Mouse (Mus musculus): ENCODE measurements around the gene 4930524B15Rik. TPM values are rescaled to one million over a fixed set of nuclear protein-coding genes. Genes with fewer than 3 reads are reported as not detected.

4930524B15Rik gene
- polyA plus RNA-seq, 1 experiment from 2014 or later = 0.08 TPM

DNA sequence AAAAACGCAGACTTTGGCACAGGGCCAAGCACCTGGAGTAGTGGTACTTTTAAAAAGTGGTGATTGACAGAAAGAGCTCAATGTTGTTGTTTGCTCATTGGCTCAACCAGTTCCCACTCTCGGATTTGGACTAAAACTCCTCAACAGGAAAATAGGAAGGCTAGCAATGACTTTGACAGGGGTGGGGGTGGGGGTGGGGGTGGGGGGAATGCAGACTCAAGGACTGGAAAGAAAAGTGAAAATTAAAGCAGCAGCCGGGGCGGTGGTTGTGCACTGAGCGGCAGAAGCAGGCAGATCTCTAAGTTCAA is 45.2 kb downstream of the 4930524B15Rik start:
- Histone ChIP-seq H3K4me2 (replicated peaks; ENCODE audit: low read depth) (no peak overlapping the region), H3K27me3 (ENCODE audit: control insufficient read depth, insufficient read depth, low read length) (no peaks in the 10 kb centered on the region), H3K9me3 (ENCODE audit: control insufficient read depth, low read length) (no peaks in the 10 kb centered on the region), H3K4me1 (replicated peaks; ENCODE audit: control insufficient read depth, insufficient read depth) (no peaks in the 10 kb centered on the region), H3K4me3 (ENCODE audit: low read depth, low read length) (no peak overlapping the region), H3K27ac (replicated peaks) (no peak overlapping the region), H3K9ac (ENCODE audit: low read length) (no peak overlapping the region), H3K36me3 (ENCODE audit: control insufficient read depth, insufficient read depth, low read length) (no peaks in the 10 kb centered on the region)
- TF ChIP-seq CTCF (IDR thresholded peaks at IDR 0.05; ENCODE audit: low read depth) (no peak), EP300 (optimal IDR thresholded peaks at IDR 0.05) (no peak)
- WGBS = 62% methylated on average over 5 of the region's 5 CpGs
- no peak for ATAC-seq (ENCODE audit: low FRiP score, low TSS enrichment)
- no peak for DNase-seq (ENCODE audit: low spot score)

DNA sequence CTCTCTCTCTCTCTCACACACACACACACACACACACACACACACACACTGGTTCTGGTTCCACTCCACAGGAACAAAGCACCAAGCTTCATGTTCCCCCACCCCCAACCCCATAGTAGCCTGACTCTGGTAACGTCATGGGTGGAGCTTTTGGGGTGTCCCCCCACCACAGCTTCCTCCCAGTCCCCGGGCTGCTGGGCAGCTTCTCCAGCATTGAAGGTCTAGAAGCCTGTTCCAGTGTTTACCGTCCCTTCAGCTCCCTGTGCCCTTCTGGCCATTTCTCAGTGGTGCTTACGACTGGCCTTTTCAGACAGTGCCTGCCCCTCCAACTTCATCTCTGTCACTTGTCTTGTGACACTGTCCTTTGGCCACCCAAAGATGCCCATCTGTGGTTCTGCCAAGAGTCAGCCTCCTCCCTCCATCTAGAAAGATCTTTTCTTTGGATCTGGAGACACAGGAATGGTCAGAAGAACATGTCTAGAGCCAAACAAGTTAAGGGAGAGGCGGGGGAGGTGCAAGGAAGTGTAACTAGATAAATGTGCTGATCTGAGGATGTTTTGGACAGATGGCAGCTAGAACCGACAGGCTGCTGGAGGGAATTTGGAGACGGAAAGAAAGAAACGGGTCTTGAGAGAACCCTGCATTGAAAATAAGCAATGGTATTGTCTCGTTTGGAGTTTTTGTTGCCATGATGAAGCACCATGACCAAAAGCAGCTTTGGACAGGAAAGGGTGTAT is 46.6 kb downstream of the 4930524B15Rik start:
- ATAC-seq (ENCODE audit: low FRiP score, low TSS enrichment) = no peak
- Histone ChIP-seq H3K27ac (replicated peaks) (no peak overlapping the region), H3K4me1 (replicated peaks; ENCODE audit: control insufficient read depth, insufficient read depth) (no peaks in the 10 kb centered on the region), H3K4me3 (ENCODE audit: low read depth, low read length) (no peak overlapping the region), H3K4me2 (replicated peaks; ENCODE audit: low read depth) (no peak overlapping the region), H3K27me3 (ENCODE audit: control insufficient read depth, insufficient read depth, low read length) (no peaks in the 10 kb centered on the region), H3K9ac (ENCODE audit: low read length) (no peak overlapping the region), H3K36me3 (ENCODE audit: control insufficient read depth, insufficient read depth, low read length) (no peaks in the 10 kb centered on the region), H3K9me3 (ENCODE audit: control insufficient read depth, low read length) (no peaks in the 10 kb centered on the region)
- 60% methylated on average over 9 of the region's 9 CpGs for WGBS
- no peak for DNase-seq (ENCODE audit: low spot score)
- TF ChIP-seq CTCF (IDR thresholded peaks at IDR 0.05; ENCODE audit: low read depth) = no peak

DNA sequence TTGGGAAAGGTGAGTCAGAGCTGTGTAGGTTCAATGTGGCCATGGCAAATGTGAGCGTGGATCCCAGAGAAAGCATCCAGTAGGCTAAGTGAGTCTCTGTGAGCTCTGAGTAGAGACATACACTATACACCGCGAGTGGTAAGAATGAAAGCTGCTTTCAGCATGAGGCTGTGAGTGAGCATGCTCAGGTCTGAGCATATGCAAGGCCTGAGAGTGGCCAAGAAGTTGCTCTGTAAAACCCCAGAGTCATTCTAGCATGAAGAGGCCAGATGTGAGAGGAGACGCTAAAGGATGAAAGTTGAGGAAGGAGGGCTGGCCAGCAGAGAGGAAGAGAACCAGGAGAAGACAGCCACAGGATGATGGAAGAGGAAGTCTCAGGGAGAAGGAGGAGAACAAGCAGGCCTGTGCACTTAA is 47.6 kb downstream of the 4930524B15Rik start:
- Histone ChIP-seq H3K4me3 (ENCODE audit: low read depth, low read length) (no peak overlapping the region), H3K4me2 (replicated peaks; ENCODE audit: low read depth) (no peak overlapping the region), H3K4me1 (replicated peaks; ENCODE audit: control insufficient read depth, insufficient read depth) (no peaks in the 10 kb centered on the region), H3K27ac (replicated peaks) (no peak overlapping the region), H3K27me3 (ENCODE audit: control insufficient read depth, insufficient read depth, low read length) (no peaks in the 10 kb centered on the region), H3K9ac (ENCODE audit: low read length) (no peak overlapping the region), H3K36me3 (ENCODE audit: control insufficient read depth, insufficient read depth, low read length) (no peaks in the 10 kb centered on the region), H3K9me3 (ENCODE audit: control insufficient read depth, low read length) (no peaks in the 10 kb centered on the region)
- DNase-seq (ENCODE audit: low spot score) (no peak), ATAC-seq (ENCODE audit: low FRiP score, low TSS enrichment) (no peak)
- TF ChIP-seq CTCF (IDR thresholded peaks at IDR 0.05; ENCODE audit: low read depth) (no peak), EP300 (optimal IDR thresholded peaks at IDR 0.05) (no peak)
- WGBS = 79% methylated on average over 4 of the region's 4 CpGs

DNA sequence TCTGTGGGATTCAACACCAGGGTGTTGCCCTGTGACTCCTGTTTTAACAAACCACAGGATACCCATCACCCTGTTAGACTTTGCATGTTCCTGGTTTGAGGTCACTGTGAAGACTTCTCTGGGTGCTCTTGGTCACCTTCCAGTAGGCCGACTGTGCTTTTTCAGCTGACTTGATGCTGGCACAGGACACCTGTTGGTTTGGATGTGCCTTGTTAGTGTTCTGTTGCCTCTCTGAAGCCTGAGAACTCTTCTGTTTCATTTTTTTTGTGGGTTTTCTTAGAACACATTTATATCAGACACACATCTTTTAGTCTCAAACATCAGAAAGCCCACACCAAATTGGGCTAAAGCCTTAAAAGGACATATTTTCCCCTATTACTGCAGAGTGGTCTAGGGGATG is 48.2 kb downstream of the 4930524B15Rik start:
- no peaks in the 10 kb centered on the region for H3K4me1 ChIP-seq (replicated peaks; ENCODE audit: control insufficient read depth, insufficient read depth)
- H3K9me3 ChIP-seq (ENCODE audit: control insufficient read depth, low read length) = no peaks in the 10 kb centered on the region
- 72% methylated on average over 1 of the region's 1 CpGs for WGBS
- no peak overlapping the region for H3K27ac ChIP-seq (replicated peaks)
- no peaks in the 10 kb centered on the region for H3K36me3 ChIP-seq (ENCODE audit: control insufficient read depth, insufficient read depth, low read length)
- no peak for DNase-seq (ENCODE audit: low spot score)
- no peak overlapping the region for H3K9ac ChIP-seq (ENCODE audit: low read length)
- H3K27me3 ChIP-seq (ENCODE audit: control insufficient read depth, insufficient read depth, low read length) = no peaks in the 10 kb centered on the region
- H3K4me2 ChIP-seq (replicated peaks; ENCODE audit: low read depth) = no peak overlapping the region
- TF ChIP-seq EP300 (optimal IDR thresholded peaks at IDR 0.05) (no peak), CTCF (IDR thresholded peaks at IDR 0.05; ENCODE audit: low read depth) (no peak)
- H3K4me3 ChIP-seq (ENCODE audit: low read depth, low read length) = no peak overlapping the region
- ATAC-seq (ENCODE audit: low FRiP score, low TSS enrichment) = no peak

DNA sequence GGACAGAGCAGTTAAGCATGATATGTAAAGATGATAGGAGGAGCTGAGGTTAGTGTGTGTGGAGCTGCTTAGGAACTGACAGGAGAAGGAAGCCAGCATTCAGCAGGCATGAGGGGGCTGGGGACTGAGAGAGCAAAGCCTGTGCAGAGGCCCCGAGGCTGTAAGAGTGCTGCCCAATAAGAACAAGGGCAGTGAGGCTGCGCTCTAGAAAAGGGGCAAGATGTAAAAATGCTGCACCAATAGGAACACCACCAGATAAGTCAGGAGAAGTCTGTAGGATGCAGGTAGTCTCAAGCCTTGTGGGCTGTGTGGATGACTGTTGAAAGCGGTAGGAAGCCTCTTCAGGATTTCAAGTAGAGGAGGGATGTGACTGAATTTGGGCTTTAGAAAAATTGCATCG is 52.8 kb downstream of the 4930524B15Rik start:
- no peaks in the 10 kb centered on the region for H3K27me3 ChIP-seq (ENCODE audit: control insufficient read depth, insufficient read depth, low read length)
- WGBS = 60% methylated on average over 4 of the region's 4 CpGs
- TF ChIP-seq CTCF (IDR thresholded peaks at IDR 0.05; ENCODE audit: low read depth) = no peak
- TF ChIP-seq EP300 (optimal IDR thresholded peaks at IDR 0.05) = no peak
- ATAC-seq (ENCODE audit: low FRiP score, low TSS enrichment) (no peak), DNase-seq (ENCODE audit: low spot score) (no peak)
- H3K4me3 ChIP-seq (ENCODE audit: low read depth, low read length) = no peak overlapping the region
- H3K9me3 ChIP-seq (ENCODE audit: control insufficient read depth, low read length) = no peaks in the 10 kb centered on the region
- H3K27ac ChIP-seq (replicated peaks) = no peak overlapping the region
- no peak overlapping the region for H3K4me2 ChIP-seq (replicated peaks; ENCODE audit: low read depth)
- no peak overlapping the region for H3K9ac ChIP-seq (ENCODE audit: low read length)
- H3K4me1 ChIP-seq (replicated peaks; ENCODE audit: control insufficient read depth, insufficient read depth) = no peaks in the 10 kb centered on the region
- H3K36me3 ChIP-seq (ENCODE audit: control insufficient read depth, insufficient read depth, low read length) = no peaks in the 10 kb centered on the region

DNA sequence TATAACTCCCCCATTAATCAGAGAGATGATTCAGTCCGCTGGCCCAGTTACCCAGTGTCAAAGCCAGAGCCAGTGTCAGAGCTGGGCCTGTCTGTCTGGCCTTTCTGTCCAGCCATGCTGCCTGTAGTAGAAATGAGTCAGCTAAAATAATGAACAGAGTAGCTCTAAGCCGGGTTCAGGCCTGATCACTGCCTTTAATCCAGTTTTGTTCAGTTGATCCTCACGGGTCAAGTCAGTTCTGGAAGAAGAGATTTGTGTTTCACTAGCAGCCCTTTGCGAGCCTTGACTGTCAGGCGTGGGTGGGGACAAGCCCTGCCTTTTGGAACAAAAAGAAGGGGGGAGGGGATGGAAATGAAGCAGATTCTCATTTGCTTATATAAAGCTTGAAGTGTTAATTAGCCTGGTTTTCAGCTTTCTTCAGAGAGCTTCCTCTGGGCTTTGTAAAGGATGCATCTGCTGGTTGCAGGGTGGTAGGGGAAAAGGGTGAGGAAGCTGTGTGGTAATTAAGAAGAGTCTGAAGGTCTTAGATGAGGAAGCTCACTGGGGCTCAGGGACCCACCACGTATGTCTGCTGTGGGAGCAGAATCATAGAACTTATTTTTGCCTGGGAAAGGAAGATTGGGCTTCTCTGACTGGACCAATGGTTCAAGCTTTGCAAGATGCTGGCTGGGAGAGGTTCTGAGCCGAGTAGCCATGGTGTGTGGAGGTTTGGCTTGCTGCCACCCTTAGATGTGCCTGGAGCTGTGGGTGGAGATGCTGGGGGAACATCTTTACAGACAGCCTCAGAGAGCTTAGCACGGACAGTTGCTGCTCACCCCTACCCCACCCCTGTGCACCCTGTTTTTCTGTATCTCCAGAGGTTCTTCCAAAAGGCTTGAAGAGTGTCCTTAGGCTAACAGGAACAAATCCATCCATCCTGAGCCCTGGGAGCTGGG is 54.9 kb downstream of the 4930524B15Rik start:
- no peaks in the 10 kb centered on the region for H3K36me3 ChIP-seq (ENCODE audit: control insufficient read depth, insufficient read depth, low read length)
- no peaks in the 10 kb centered on the region for H3K9me3 ChIP-seq (ENCODE audit: control insufficient read depth, low read length)
- H3K4me2 ChIP-seq (replicated peaks; ENCODE audit: low read depth) = no peak overlapping the region
- ATAC-seq (ENCODE audit: low FRiP score, low TSS enrichment) (peak; percentile 54; the same call in 1 of the 2 replicates), DNase-seq (ENCODE audit: low spot score) (no peak)
- H3K27ac ChIP-seq (replicated peaks) = no peak overlapping the region
- TF ChIP-seq EP300 (optimal IDR thresholded peaks at IDR 0.05) (no peak), CTCF (IDR thresholded peaks at IDR 0.05; ENCODE audit: low read depth) (no peak)
- H3K4me1 ChIP-seq (replicated peaks; ENCODE audit: control insufficient read depth, insufficient read depth) = no peaks in the 10 kb centered on the region
- no peaks in the 10 kb centered on the region for H3K27me3 ChIP-seq (ENCODE audit: control insufficient read depth, insufficient read depth, low read length)
- WGBS = 27% methylated on average over 8 of the region's 8 CpGs
- H3K9ac ChIP-seq (ENCODE audit: low read length) = no peak overlapping the region
- no peak overlapping the region for H3K4me3 ChIP-seq (ENCODE audit: low read depth, low read length)

Measured in stomach, postnatal 0 days (tissue).